Mouse (Mus musculus) bone marrow, adult 2 months (tissue): ENCODE results near the gene Gpc1.

Experiments
- CTCF ChIP-seq: fragments of 200-500 bp; IDR thresholded peaks from 2 replicates; pipeline ENCODE4 v1.5.1; 2011; ENCODE audit warnings: low read length, control low read depth; ENCODE audit not compliant: control insufficient read depth, insufficient read depth
- POLR2A ChIP-seq: fragments of 200-500 bp; IDR thresholded peaks from 2 replicates; pipeline ENCODE4 v1.6.1; 2011; ENCODE audit warnings: low read depth, mild to moderate bottlenecking, control low read depth, low read length, borderline replicate concordance; ENCODE audit not compliant: control insufficient read depth

DNA sequence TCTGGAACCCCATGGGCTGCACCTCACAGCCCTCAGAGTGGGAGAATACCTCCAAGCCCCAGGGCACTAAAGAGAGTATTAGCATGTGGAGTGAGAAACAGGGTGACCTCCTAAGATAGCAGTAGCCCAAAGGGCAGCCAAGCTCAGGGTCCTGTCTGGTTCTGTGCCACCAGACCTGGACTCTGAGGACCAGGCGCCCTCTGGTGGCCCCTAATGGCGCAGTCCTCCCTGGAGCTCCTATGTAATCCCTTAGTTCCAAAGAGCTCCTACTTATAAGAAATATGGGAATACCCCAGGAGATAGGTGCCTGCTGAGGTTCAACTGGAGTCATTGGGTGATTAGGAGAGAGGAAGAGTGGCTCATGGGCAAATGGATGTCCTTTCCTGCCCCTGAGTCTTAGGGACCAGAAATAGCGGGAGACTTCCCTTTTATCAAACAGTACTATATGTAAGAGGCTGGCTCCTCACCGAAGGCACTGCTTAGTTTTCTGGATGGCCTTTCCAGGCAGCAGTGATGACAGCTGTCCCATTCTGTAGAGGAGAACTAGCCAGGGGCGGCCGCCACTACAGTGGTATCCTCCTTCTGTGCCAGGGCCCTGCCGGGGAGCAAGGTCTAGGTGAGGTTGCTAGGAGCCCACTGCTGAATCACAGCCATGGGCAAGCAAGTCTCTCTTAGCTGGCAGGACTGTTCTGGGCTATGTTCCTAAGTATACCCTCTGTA, 2.7 kb downstream of the Gpc1 start:
- TF ChIP-seq CTCF = peak; percentile 78
- no peak for TF ChIP-seq POLR2A
